Mouse (Mus musculus) testis, adult 2 months (tissue): ENCODE measurements at regions not wholly inside any gene's neighbourhood (a gene's known extent, or its start where the extent isn't known, plus 50 kb on each side); places are given as distances from the start of the nearest gene placed in this dataset.

ENCODE experiments used
- CTCF ChIP-seq: fragments of 200-500 bp; IDR thresholded peaks from 2 replicates; pipeline ENCODE4 v1.5.1; 2012; ENCODE audit warnings: low read depth, mild to moderate bottlenecking, inconsistent platforms, low read length, moderate library complexity; ENCODE audit not compliant: control insufficient read depth, insufficient read depth, insufficient replicate concordance
- POLR2A ChIP-seq: fragments of 200-500 bp; IDR thresholded peaks from 2 replicates; pipeline ENCODE4 v1.6.1; 2012; ENCODE audit warnings: low read depth, mild to moderate bottlenecking, inconsistent platforms, low read length, moderate library complexity; ENCODE audit not compliant: control insufficient read depth

GRCm38 (mm10) chrX:12834681-12835080, 72.8 kb upstream of the Med14 start:
- no peak for TF ChIP-seq POLR2A
- TF ChIP-seq CTCF: no peak
